Mouse (Mus musculus): ENCODE data around the gene Heatr5a.

Heatr5a gene

DNA sequence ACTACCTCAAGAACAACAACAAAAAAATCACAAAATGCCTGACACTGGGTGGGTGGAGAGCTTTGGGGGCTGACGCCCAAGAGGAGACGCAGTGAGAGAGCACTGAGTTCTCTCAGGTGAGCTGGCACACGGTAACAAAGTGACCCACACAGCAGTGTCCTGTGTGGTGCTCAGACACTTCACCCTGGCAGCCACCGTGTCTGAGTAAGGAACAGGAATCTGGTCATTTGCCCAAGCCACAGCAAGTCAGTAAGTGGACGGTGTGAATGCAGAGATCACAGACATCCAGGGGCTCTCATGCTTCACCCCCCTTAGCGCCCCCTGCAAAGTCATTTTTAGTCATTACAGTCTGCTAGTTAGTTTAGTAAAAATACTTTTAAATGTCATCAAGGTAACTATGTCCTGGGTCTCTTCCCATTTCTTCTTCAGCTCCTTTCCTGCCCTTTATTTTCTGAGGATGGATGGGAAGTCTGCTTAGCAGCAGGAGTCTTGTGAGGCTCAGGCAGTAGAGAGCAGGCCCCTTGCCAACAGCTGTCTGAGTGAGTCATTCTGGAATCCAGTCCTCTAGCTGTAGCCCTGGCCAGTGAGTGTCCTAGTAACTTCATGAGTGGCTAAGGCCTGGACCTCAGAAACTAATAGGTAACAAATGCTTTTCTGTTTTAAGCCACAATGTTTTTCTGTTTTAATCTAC is 88.4 kb downstream of the Heatr5a start:
- DNase-seq = peak; percentile 50 to 64

- DNase-seq = no peak
These were observed 89.3 kb downstream of the Heatr5a start for GRCm38 (mm10) chr12:51881775-51882174.

- no peak for DNase-seq
These were observed 99.5 kb downstream of the Heatr5a start for GRCm38 (mm10) chr12:51871446-51872144.

DNA sequence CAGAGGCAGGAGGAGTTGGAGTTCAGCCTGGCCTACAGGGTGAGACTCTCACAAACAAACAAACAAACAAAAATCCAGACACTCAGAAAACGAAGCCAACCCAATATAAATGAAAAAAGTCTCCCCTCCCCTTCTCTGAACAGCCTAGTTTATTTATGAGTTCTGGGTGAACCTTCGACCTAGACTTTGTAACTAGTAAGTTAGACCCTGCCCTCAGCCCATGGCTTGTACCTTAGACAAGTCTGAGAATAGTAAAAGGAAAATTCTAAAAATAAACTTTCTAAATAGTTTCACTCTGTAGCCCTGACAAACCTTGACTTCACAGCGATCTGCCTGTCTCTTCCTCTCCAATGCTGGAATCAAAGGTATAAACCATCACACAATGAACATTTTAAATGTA is 101.6 kb downstream of the Heatr5a start:
- DNase-seq = no peak

DNA sequence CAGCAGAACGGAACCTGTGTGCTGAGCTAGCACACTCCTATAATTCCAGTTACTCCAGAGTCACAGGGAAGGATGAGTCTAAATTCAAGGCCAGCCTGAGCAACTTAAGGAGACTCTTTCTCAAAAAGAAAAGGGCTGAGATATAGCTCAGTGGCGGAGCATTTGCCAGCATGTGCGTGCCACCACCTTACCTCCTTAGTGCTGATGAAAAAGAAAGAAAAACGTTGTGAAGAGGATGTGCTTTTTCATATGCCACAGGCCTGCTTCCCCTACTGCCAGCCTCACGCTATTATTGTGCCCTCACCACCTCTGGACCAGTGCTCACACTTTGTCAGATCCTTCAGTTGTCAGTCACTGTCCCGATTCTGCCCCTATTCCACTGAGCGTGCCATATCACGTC is 104.0 kb downstream of the Heatr5a start:
- DNase-seq = no peak

DNA sequence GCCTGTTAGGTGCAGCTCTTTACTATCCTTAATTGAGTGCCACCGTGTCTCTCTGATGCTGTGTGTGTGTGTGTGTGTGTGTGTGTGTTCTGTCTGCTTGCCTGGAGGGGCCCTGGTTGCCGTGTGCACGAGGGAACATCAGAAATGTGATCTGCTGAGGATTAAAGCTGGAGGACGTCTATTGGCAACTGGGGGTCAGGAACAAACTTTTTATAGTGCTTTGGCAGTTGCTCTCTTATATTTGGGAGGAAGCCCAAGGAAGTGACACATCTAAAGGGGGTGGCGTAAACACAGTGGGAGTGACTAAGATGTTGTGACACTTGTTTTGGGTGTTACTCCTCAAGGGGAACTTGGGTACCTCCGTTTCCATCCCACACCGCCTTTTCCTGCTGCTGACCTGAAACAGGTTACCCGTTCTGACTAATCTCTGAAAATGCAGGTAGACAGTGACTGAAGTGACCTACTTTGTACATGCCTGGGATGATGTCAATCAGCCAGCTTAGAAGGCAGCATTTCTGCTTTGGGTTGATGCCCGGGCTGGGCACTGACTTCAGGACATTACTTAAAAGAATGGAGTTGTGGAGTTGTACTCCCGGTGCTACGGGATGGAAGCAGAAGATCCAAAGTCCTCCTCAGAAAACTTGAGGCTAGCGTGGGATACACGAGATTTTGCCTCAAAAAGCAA is 104.8 kb downstream of the Heatr5a start:
- peak; percentile 38 to 70 for DNase-seq

DNA sequence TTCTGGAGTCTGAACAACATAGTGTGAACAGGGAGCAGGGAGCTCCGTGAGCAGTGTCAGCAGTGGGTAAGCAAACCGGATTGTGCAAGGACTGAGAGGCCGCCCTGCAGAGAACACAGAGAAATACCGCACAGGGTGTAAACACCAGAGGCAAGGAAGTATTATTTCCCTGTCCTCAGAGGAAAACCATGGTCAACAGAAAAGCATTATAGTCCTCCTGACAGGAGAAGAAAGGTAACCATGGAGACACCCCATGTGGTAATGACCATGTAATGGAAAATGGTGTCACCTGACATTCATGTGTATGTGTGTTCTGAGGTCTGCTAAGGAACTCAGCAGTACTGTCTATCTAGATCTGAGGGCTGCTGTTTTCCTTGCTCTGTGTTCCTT is 105.3 kb downstream of the Heatr5a start:
- peak; percentile 61 to 73 for DNase-seq

DNA sequence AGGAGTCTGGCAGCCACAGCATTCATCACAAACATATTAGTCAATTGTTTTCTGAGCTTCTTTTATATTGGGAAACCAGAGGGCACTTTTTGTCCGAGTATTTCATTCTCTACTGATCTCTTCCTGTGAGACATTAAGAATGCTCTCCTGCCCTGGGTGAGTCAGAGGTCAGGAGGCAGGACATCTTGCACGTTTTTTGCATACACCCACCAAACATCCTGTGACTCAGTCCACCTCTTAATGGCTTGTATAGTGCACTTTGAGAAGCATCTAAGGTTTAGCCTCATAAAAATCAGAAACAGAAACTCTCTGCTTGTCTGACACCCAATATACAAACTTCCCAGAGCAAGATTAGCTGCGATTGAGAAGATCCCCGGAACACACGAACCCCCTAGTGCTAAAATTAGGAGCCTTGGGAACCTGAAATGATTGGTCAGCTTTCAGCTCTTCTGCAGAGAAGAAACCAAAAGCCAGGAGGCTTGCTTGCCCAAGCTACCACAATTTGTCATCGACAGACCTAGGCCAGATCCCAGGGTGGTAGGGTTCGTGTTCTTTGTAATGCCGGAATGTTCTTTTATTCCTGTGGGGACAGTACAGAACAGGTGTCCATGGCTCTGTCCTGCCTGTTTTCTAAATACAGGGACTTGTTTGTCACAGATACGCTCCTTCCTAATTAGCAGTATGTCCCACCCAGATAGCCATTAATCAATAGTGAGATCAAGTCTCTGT is 105.9 kb downstream of the Heatr5a start:
- peak in 1 of 2 experiments; percentile 19 for DNase-seq

DNA sequence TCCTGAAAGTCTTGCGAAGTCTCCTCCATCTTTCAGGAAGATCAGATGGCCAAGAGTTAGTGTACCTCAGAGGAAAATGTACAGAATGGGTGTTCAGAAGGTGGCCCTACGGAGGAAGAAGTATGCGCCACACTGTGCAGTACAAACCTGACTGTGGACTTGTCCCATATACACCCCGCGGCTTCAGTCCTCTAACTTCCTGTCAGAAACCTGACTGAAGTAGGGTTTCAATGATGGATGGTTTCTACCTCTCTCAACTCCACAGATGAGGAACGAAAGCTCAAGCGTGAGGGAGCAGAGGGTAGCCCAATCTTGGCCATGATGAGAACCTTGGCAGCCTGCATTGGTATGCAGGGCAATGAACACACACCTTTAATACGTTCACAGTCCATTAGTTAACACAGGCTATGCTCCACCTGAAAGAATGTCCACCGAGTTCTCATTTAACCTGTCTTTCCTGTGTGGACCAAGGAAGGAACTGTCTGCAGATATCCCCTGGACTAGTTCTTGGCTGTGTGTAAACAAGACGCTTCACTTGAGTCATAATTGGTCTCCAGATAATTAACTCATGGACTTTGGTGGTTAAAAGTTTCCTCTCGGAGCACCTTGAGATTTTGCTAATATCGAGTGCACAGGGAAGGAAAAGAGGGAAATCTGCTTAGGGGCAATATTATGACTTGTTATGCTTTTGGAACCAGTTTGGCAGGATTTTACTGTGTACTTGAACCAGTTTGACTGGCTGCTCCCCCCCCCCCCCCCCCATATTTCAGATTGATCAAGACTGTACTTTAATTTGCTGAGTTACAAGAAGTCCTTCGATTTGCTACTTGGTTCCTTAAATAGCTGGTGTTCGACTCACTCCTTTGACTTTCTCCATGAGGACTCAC is 107.8 kb downstream of the Heatr5a start:
- DNase-seq = no peak

DNA sequence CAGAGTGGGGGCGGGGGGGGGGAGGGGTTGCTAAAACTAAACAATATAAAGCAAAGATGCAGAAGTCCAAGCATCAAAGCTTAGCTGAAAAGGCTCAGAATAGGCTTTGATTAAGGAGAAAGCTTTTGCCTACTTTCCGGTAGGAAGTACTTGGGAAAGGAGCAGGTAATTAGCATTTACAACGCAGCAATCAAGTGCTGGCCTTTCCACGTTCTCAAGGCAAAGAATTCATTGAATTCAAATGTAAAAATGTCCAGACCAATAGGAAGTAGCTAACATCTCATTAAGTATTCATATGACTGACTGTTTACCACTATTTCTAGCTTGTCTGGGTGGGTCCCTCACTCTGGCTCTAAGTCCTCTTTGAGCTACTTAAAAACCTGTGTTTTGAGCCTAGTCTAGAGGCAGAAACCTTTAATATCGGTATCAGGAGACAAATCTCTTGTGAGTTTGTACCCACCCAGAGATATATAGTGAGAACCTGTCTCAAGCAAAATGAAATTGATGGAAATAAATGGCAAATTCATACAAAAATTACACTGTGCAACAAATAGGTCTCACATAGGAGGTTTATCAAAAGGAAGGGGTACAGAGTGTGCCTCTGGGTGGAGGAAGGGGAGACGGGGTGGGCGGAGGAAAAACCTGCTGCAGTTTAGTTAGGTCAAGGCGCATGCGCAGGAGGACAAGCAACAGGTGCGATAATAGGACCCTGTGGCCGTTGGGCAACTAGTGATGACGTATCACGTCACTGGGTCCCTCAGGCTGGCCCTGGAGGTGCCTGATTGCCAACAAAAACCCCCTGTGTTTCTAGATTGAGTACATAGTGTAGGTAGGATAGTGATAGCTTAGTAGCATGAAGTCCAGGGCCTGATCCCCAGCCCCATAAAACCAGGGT is 112.7 kb downstream of the Heatr5a start:
- no peak for DNase-seq

GRCm38 (mm10) chr12:51856768-51857295 is 114.3 kb downstream of the Heatr5a start:
- DNase-seq = no peak

- DNase-seq = no peak
These were observed 115.2 kb downstream of the Heatr5a start for GRCm38 (mm10) chr12:51855872-51856271.

DNA sequence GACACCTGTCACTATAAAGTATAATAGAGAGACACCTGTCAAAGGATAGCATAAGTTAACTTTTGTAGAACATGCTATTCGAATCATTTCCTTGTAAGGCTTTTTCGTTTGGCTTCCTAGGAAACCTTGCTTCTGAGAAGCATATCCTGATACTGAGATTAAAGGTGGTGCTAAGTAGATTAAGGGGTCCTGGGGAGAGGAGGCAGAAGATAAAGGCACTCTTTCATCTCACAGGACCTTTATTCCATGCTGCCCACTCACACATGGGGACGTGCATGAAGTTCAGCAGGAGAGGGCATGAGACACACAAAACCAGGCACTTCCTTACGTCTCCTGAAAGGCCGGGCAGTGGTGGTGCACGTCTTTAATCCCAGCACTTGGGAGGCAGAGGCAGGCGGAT is 115.7 kb downstream of the Heatr5a start:
- DNase-seq = no peak

DNA sequence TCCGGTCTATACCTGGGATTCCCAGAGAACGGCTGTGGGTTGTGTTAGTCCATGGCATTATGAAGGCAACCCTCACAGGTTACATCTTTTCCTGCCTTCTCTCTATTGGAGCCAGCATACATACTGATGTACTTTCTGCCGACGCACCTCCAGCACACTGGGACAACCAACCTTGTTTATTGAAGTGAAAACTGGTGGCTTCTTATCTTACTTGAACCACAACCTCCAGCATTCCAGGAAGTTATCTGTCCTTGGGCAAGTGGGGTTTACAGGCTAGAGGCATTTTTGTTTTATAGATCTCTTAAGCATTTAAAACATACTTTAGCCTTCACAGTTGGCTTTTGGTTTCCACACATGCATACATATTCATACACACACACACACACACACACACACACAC is 119.5 kb downstream of the Heatr5a start:
- no peak for DNase-seq

DNA sequence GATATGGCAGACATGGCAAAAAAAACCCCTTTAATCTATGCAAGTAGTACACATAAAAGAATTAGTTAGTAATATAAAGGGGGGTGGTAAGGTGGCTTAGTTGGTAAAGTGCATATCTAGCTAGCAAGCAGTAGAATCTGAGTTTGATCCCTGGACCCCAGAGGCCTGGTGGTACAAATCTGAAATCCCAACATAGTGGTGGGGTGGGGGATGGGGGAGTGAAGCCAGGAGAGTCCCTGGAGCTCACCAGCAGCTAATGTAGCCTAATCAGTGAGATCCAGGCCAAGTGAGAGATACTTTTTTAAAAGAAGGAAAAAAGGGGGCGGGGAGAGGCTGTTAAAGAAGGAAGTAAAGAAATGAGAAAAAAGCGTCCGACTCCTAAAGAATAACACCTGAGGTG is 120.0 kb downstream of the Heatr5a start:
- no peak for DNase-seq

DNA sequence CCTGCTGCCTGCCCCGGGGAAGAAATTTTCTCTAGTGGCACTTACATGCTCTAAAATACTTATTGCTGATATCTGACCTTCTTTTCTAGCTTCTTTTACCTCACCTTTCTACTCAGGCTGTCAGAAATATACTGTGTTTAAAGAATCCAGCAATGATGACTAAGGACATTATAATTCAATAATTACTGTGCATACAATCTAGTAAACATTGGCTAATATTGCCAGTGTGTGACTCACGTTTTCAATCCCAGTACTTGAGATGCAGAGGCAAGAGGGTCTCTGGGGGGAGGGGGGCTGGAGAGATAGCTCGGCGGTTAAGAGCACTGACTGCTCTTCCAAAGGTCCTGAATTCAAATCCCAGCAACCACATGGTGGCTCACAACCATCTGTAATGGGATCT is 120.8 kb downstream of the Heatr5a start:
- no peak for DNase-seq

DNA sequence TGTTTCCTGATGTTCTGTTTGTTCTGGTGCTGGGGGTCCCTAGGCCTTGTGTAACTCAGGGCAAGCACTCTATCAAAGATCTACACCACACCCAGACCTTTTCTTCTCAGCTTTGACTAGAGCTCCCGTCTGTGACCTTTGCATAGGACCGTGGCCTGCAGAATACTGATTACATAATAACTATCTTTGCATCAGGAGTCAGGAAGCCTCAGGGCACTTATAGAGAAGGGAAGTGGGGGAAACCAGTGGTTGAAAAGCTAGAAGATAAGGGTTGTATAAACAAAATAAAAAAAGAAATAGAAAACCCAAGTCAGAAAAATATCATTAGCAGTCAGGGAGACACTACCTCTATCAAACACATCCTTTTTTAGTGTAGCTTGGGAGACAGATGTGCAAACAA is 121.2 kb downstream of the Heatr5a start:
- DNase-seq = no peak

- DNase-seq = peak; percentile 46 to 58
These were observed 123.0 kb downstream of the Heatr5a start for GRCm38 (mm10) chr12:51847953-51848680.

- no peak for DNase-seq
These were observed 125.9 kb downstream of the Heatr5a start for GRCm38 (mm10) chr12:51845261-51845660.

GRCm38 (mm10) chr12:51844771-51845256 is 126.3 kb downstream of the Heatr5a start:
- DNase-seq = peak; percentile 94 to 95

All from lung, postnatal 4 days (tissue).